Mouse (Mus musculus): ENCODE measurements around the gene Lgi1.

- no peak for TF ChIP-seq POLR2A (IDR thresholded peaks at IDR 0.05; ENCODE audit: low read depth, low read length)
- TF ChIP-seq CTCF (conservative IDR thresholded peaks at IDR 0.05; ENCODE audit: insufficient read depth, insufficient read length, low read depth, low read length) = no peak
These were observed 62.7 kb downstream of the Lgi1 start for GRCm38 (mm10) chr19:38327002-38327401.
